Mouse (Mus musculus) spleen, adult 12 weeks (tissue): ENCODE measurements around the gene Fgfbp3.
A peak's percentile ranks its signal among the peaks of the same experiment; 100 is the strongest.
"Not testable (repeated sequence)": the region's sequence is repeated elsewhere in the genome, so short reads cannot be mapped to it uniquely, and the experiment has no call there.

Source experiments
- DNase-seq: peaks from one replicate; pipeline ENCODE4 v3.0.0; 2022; ENCODE audit warnings: low spot score

The Fgfbp3 gene

GRCm38 (mm10) chr19:36910424-36911045 is 8.9 kb downstream of the Fgfbp3 start:
- DNase-seq = no peak

- DNase-seq = peak; percentile 61
Measured at GRCm38 (mm10) chr19:36909676-36910292, 9.6 kb downstream of the Fgfbp3 start.

GRCm38 (mm10) chr19:36909150-36909549 is 10.3 kb downstream of the Fgfbp3 start:
- DNase-seq = no peak

- no peak for DNase-seq
Measured at GRCm38 (mm10) chr19:36904211-36905007, 15.0 kb downstream of the Fgfbp3 start.

GRCm38 (mm10) chr19:36903377-36903776 is 16.0 kb downstream of the Fgfbp3 start:
- no peak for DNase-seq

GRCm38 (mm10) chr19:36897778-36898177 is 21.6 kb downstream of the Fgfbp3 start:
- no peak for DNase-seq

GRCm38 (mm10) chr19:36896791-36897569 is 22.4 kb downstream of the Fgfbp3 start:
- no peak for DNase-seq

GRCm38 (mm10) chr19:36891746-36892145 is 27.7 kb downstream of the Fgfbp3 start:
- DNase-seq = no peak

GRCm38 (mm10) chr19:36887706-36888105 is 31.7 kb downstream of the Fgfbp3 start:
- no peak for DNase-seq

GRCm38 (mm10) chr19:36886316-36886715 is 33.1 kb downstream of the Fgfbp3 start:
- no peak for DNase-seq

- DNase-seq = no peak
Measured at GRCm38 (mm10) chr19:36883119-36883518, 36.3 kb downstream of the Fgfbp3 start.

GRCm38 (mm10) chr19:36878743-36879495 is 40.5 kb downstream of the Fgfbp3 start:
- DNase-seq = no peak

GRCm38 (mm10) chr19:36877329-36877728 is 42.1 kb downstream of the Fgfbp3 start:
- DNase-seq = no peak

- no peak for DNase-seq
Measured at GRCm38 (mm10) chr19:36874651-36875050, 44.8 kb downstream of the Fgfbp3 start.

- DNase-seq = not testable (repeated sequence)
Measured at GRCm38 (mm10) chr19:36868675-36869074, 50.7 kb downstream of the Fgfbp3 start.
